Mouse (Mus musculus) monocyte, adult 2 months (primary cell): ENCODE measurements at regions not wholly inside any gene's neighbourhood (a gene's known extent, or its start where the extent isn't known, plus 50 kb on each side); places are given as distances from the start of the nearest gene placed in this dataset.

ENCODE experiments used
- DNase-seq, 2 experiments: peaks; one replicate each; pipeline ENCODE4 v3.0.0; 2022; ENCODE audit warnings: low spot score in 2 of 2, low read depth in 1 of 2

DNA sequence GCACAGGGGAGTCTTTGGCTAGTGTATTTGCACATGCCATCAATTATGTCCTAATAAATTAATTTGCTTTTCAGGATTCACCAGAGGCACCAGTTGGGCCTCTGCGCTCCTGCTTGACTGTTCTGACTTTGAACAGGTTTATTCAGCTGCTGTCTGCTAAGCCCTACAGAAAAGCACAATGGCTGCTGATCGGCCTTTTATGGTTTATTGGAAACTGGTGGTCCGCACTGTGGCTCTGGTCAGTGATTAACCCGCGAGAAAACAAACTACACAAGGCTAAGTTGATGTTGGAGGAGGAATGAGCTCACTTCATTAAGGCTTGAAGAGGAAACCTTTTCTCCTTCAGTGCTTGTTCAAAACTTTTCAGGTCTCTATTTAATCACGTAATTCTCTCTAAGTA, 208.4 kb upstream of the Gpr101 start:
- no peak for DNase-seq

DNA sequence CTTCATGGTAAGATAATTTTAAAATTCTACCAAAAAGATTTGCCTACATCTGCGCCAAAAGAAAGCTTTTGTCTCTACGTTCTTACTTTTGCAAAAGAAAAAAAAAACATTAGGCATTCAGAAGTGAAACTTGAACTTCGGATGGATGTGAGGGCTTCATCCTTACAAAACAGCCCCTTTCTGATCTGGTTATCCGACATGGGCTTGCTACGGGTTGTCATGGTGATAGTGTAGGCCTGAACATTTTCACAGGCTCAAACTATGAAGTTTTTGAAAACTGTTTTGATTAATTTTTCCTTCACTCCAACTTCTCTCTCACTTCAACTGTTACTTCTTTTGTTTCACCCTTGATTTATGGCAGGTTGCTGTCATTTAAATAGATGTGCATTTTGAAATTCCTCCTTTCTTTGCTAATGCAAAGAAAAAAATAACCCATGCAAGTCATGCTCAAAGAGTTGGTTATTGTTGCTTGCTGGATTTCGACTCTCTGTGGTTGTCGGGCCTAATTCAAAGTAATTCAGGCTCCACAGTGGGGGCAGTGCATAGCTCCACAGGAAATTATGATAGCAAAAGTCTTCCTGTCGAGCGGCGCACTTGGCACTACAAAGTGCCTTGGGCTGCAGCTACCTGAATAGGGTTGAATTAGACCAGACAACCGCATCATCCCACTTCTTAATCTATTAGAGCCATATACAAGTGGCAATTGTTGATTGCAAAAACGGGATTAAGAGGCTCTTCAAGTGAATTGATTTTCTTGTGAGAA, 205.7 kb upstream of the Gpr101 start:
- no peak for DNase-seq

- DNase-seq: no peak
These were observed 204.9 kb upstream of the Gpr101 start for GRCm38 (mm10) chrX:57708501-57708900.

DNA sequence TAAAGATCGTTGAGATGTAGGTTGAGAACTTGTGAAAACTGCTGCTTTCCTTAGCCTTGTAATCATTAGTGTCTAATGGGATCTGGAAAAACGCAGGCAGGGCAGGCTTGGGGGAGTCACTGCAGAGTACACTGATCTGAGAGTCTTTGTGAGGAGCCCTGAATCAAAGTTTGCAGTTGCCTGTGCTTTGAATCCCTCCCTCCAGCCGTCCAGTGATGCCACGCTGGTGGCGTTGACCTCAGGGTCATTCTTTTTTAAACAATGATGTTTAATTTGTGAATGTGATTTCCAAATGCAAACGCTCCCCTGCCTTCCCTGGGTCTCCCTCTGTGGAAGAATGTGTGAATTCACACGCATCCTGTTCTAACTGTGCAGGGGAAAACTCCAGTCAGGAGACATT, 204.4 kb upstream of the Gpr101 start:
- no peak for DNase-seq

- peak; percentile 2 to 6 for DNase-seq
These were observed 203.2 kb upstream of the Gpr101 start for GRCm38 (mm10) chrX:57706683-57707308.

DNA sequence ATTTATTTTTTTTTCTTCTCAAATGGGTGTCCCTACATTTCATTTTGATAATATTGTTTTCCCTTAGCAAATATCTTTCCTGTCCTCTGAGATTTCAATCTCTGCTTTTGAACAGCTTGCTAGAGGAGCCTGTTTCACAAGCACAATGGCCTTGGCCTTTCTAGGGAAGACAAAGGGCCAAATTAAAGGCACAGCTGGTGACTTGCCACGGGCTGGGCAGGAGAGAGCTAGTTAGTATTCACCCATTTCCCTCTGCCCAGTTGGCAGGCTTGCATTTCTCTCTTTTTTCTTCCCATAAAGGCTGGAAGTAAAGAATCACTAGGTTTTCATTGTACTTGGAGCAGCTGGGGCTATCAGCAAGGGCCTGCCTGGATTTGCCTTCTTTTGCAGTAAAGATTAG, 188.9 kb upstream of the Gpr101 start:
- DNase-seq: no peak

GRCm38 (mm10) chrX:57676764-57677163, 173.2 kb upstream of the Gpr101 start:
- no peak for DNase-seq

GRCm38 (mm10) chrX:57674955-57675354, 171.4 kb upstream of the Gpr101 start:
- DNase-seq: no peak

DNA sequence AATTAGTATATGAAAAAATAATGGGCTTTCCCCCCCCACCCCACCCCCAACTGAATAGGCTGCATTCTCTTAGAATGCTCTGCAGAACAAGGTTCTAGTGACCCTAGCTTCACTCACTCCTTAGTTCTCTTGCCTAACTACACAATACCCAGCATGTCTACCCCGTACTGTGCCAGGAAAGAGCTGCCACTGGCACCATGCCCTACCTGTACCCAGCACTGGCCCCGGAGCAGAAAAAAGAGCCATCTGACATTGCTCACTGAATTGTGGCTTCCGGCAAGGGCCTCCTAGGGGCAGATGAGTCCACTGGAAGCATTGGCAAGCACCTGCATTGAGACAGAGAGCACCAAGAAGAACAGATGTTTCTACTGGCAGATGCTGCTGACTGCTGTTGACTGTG, 156.0 kb upstream of the Gpr101 start:
- DNase-seq: no peak

DNA sequence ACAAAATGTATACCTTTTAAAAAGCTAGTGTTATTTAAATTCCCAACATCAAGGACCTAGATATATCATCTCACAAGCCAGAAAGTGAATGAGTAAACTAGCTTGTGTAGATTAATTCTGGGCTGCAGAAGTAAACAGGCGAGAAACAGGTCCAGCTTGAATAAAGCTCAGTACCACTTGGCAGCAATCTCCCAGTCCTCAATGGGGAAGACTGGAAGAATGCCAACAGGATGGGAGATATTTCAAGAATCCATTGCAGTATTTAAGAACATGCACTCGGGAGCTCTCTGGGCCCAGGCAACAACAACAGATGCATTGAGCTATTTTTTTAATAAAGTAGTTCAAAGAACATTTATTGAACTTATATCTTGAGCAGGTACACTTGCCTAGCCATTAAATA, 152.5 kb upstream of the Gpr101 start:
- no peak for DNase-seq

- DNase-seq: no peak
These were observed 151.9 kb upstream of the Gpr101 start for GRCm38 (mm10) chrX:57655483-57655882.
